Mouse (Mus musculus): ENCODE data around the gene Acy3.

DNA sequence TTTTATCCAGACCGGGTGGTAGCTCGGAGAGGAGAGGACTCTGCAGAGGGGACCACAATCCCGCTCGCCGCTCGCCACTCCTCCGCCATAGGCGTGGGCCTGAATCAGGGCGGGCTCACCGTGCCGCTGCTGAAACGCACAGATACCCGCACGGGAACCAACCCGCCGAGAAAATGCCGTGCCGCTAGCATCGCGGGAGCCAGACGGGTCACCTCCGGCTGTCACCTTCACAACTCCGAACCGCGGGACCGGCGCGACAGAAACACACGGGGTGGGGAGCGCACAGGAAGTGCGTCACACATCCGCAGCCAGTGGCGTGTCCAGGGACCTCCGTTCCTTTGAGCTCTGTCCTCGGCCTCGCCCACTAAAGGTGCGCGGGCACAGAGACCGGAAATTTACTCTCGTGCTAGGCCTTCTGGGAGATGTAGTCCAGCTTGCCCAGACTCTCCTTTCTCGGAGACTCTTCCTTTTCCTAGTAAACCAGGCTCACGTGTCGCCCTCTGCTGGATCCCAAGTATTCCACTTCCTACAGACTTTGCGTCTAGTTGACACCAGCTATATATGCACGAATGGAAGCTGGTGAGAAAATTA is 26.2 kb downstream of the Acy3 start, which contains the start of gene Ndufv1:
- TF ChIP-seq POLR2A (IDR thresholded peaks at IDR 0.05; ENCODE audit: control insufficient read depth, extremely low read depth, insufficient read depth, low read length, poor library complexity) (peak; percentile 73), CTCF (IDR thresholded peaks at IDR 0.05; ENCODE audit: borderline replicate concordance, control insufficient read depth, extremely low read depth, insufficient read depth, low read length, poor library complexity) (peak; percentile 44; the same call in 1 of the 2 replicates)

Data from thymus, adult 2 months (tissue).